Mouse (Mus musculus): ENCODE results near the gene Rps11. TPM values are rescaled to one million over a fixed set of nuclear protein-coding genes. Genes with fewer than 3 reads are reported as not detected.
"Not testable (repeated sequence)": the region's sequence is repeated elsewhere in the genome, so short reads cannot be mapped to it uniquely, and the experiment has no call there.

The Rps11 gene
- polyA plus RNA-seq, 1 experiment from 2014 or later = 960 TPM

DNA sequence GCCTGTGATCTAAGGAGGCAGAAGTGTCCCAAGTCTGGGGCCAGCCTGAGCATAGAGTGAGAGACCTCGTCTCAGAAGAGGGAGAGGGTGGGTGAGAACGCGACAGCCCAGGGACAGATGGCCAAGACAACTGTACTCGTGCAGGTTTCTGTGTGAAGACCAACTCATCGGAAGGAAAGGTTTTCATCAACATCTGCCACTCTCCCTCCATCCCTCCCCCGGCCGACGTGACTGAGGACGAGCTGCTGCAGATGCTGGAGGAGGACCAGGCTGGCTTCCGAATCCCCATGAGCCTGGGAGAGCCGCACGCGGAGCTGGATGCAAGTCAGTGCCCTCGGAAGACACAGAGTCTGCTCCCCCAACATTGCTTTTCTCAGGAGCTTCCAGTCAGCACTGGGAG is 33.2 kb upstream of the Rps11 start:
- no peak for ATAC-seq (ENCODE audit: low FRiP score, low TSS enrichment)
- Histone ChIP-seq H3K9me3 (ENCODE audit: control insufficient read depth, low read length) (no peaks in the 10 kb centered on the region), H3K27me3 (ENCODE audit: control insufficient read depth, insufficient read depth, low read length) (no peaks in the 10 kb centered on the region), H3K4me1 (ENCODE audit: control insufficient read depth, insufficient read depth, low read length) (peaks cover 18% of the 10 kb centered on the region), H3K27ac (replicated peaks; ENCODE audit: low read depth, low read length) (no peak overlapping the region), H3K4me3 (replicated peaks; ENCODE audit: low read depth, low read length) (no peak overlapping the region), H3K9ac (replicated peaks; ENCODE audit: low read length) (no peak overlapping the region), H3K4me2 (ENCODE audit: low read length) (no peak overlapping the region), H3K36me3 (ENCODE audit: control insufficient read depth, insufficient read depth, low read length) (peaks cover 33% of the 10 kb centered on the region; the same call in 1 of the 2 replicates)
- DNase-seq = no peak
- WGBS = 86% methylated on average over 14 of the region's 14 CpGs

DNA sequence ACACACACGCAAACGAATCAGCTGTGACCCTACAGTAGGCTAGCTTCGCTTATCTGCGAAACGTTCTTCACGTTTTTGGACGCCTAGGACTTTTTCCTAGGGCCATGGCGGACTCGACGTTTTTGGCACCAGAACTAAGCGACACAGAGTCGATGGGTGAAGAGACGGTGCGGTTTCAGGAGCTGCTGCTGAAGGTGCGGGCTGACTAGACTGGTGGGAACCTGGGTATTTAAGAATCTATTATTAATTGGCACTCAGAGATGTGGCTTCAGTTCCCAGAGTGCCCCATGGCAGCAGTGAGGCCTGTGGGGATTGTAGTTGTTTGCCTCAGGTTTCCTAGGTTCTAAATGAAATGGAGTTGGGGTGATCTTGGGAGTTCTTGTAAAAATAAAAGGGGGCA is 32.0 kb upstream of the Rps11 start:
- Histone ChIP-seq H3K9ac (replicated peaks; ENCODE audit: low read length) (no peak overlapping the region), H3K9me3 (ENCODE audit: control insufficient read depth, low read length) (no peaks in the 10 kb centered on the region), H3K4me2 (ENCODE audit: low read length) (no peak overlapping the region), H3K27me3 (ENCODE audit: control insufficient read depth, insufficient read depth, low read length) (no peaks in the 10 kb centered on the region), H3K4me1 (ENCODE audit: control insufficient read depth, insufficient read depth, low read length) (peaks cover 14% of the 10 kb centered on the region), H3K27ac (replicated peaks; ENCODE audit: low read depth, low read length) (no peak overlapping the region), H3K36me3 (ENCODE audit: control insufficient read depth, insufficient read depth, low read length) (peaks cover 33% of the 10 kb centered on the region; the same call in 1 of the 2 replicates), H3K4me3 (replicated peaks; ENCODE audit: low read depth, low read length) (no peak overlapping the region)
- WGBS = 95% methylated on average over 15 of the region's 15 CpGs
- DNase-seq (no peak), ATAC-seq (ENCODE audit: low FRiP score, low TSS enrichment) (no peak)

DNA sequence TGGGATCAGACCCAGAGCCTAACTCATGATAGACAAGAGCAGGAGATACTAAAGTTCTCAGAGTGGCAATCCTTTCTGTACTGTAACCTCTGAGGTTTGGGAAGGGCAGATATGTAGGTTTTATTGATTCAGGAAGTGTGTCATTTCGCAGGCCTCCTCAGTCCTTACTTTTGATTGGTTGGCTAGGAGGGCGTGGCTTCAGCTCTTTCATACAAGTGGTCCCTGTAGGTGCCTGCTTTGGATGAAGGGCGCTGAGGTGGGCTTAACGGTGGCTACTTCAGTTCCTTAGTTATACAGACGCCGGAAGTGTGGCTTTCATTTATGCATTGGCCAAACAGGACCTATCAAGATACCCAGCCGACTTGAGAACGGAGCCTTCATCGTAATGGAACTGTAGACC is 31.4 kb upstream of the Rps11 start:
- Histone ChIP-seq H3K9ac (replicated peaks; ENCODE audit: low read length) (no peak overlapping the region), H3K4me2 (ENCODE audit: low read length) (peak overlapping the region; percentile 91), H3K4me1 (ENCODE audit: control insufficient read depth, insufficient read depth, low read length) (peaks cover 14% of the 10 kb centered on the region), H3K4me3 (replicated peaks; ENCODE audit: low read depth, low read length) (no peak overlapping the region), H3K27me3 (ENCODE audit: control insufficient read depth, insufficient read depth, low read length) (no peaks in the 10 kb centered on the region), H3K27ac (replicated peaks; ENCODE audit: low read depth, low read length) (no peak overlapping the region), H3K36me3 (ENCODE audit: control insufficient read depth, insufficient read depth, low read length) (peaks cover 32% of the 10 kb centered on the region; the same call in 1 of the 2 replicates), H3K9me3 (ENCODE audit: control insufficient read depth, low read length) (no peaks in the 10 kb centered on the region)
- WGBS = 86% methylated on average over 9 of the region's 9 CpGs
- DNase-seq (no peak), ATAC-seq (ENCODE audit: low FRiP score, low TSS enrichment) (no peak)

DNA sequence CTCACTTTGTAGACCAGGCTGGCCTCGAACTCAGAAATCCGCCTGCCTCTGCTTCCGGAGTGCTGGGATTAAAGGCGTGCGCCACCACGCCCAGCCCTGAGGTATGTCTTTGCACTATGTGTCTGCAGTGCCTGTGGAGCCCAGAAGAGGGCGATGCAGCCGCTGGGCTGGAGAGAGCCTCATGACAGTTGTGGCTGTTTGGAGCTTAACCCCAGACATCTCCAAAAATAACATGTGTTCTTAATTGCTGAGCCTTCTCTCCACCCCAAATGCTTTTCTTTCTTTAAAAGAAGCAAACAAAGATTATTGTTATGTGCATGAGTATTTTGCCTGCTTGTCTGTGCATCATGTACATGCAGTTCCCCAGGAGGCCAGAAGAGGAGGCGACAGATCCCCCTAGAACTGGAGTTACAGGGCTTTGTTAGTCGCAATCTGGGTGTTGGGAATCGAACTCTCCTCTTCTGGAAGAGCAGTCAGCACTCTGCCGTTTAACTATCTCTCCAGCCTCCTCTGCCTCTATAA is 30.8 kb upstream of the Rps11 start:
- Histone ChIP-seq H3K27ac (replicated peaks; ENCODE audit: low read depth, low read length) (0 out of 2 replicates have a peak overlapping the region, but pooled peaks have one; percentile 95), H3K4me3 (replicated peaks; ENCODE audit: low read depth, low read length) (peak overlapping the region; percentile 63), H3K4me2 (ENCODE audit: low read length) (peak overlapping the region; percentile 91), H3K27me3 (ENCODE audit: control insufficient read depth, insufficient read depth, low read length) (no peaks in the 10 kb centered on the region), H3K9me3 (ENCODE audit: control insufficient read depth, low read length) (no peaks in the 10 kb centered on the region), H3K36me3 (ENCODE audit: control insufficient read depth, insufficient read depth, low read length) (peaks cover 26% of the 10 kb centered on the region; the same call in 1 of the 2 replicates), H3K9ac (replicated peaks; ENCODE audit: low read length) (0 out of 2 replicates have a peak overlapping the region, but pooled peaks have one; percentile 81), H3K4me1 (ENCODE audit: control insufficient read depth, insufficient read depth, low read length) (peaks cover 14% of the 10 kb centered on the region)
- DNase-seq (peak; percentile 56), ATAC-seq (ENCODE audit: low FRiP score, low TSS enrichment) (no peak)
- WGBS = 81% methylated on average over 12 of the region's 12 CpGs

DNA sequence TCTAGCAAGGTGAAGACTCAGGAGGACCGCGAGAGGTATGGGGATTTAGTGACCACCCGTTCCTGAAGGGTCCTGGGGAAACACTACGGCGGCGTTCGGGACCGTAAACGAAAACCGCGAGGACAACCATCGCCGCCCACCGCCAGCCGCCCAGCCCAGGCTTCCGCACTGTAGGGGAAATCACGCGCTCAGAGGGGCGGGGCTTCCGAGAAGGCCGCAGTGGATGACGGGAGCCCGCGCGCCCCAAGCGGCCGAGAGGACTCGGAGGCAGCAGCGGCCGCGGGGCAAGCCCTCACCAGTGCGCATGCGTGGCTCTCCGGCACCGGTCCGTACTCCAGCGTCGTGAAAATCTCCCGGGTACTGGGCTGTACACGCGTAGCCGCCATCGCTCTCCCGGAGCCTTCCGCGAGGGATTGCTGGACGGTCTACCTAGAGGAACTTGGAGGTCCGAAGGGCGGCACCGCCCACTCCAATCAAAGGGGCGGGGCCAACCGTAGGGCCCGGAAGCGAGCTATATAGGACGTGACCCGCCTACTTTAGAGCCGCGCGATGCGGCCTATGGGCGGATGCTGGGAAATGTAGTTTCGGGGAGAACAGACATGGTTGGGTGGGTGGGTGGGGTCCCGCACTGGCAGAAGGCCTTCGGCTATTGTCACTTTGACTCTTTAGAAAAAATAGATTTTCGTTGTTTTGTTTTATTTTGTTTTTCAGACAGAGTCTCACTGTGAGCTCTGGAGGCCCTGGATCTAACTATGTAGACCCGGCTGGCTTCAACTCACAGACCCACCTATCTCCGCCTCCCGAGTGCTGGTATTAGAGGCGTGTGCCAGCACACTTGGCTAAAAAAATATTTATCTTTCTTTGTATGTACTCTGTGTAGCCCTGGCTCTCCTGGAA is 30.1 kb upstream of the Rps11 start, which contains the start of the genes Pih1d1 and Aldh16a1:
TSS of gene Pih1d1 (plus strand) at position 208 of the 897 bp plus-strand sequence.
TSS of gene Aldh16a1 (minus strand) at position 489 of the 897 bp plus-strand sequence.
- Histone ChIP-seq H3K9ac (replicated peaks; ENCODE audit: low read length) (peak within 1 kb of the TSS; percentile 81), H3K9me3 (ENCODE audit: control insufficient read depth, low read length) (no peaks in the 10 kb centered on the region), H3K27ac (replicated peaks; ENCODE audit: low read depth, low read length) (peak within 1 kb of the TSS; percentile 95), H3K4me2 (ENCODE audit: low read length) (peak within 1 kb of the TSS; percentile 91), H3K4me1 (ENCODE audit: control insufficient read depth, insufficient read depth, low read length) (peaks cover 14% of the 10 kb centered on the region), H3K4me3 (replicated peaks; ENCODE audit: low read depth, low read length) (peak within 1 kb of the TSS; percentile 63), H3K36me3 (ENCODE audit: control insufficient read depth, insufficient read depth, low read length) (peaks cover 21% of the 10 kb centered on the region; the same call in 1 of the 2 replicates), H3K27me3 (ENCODE audit: control insufficient read depth, insufficient read depth, low read length) (no peaks in the 10 kb centered on the region)
- 5% methylated on average over 69 of the region's 69 CpGs for WGBS
- ATAC-seq (ENCODE audit: low FRiP score, low TSS enrichment) = peak; percentile 96
- peak; percentile 99 for DNase-seq

DNA sequence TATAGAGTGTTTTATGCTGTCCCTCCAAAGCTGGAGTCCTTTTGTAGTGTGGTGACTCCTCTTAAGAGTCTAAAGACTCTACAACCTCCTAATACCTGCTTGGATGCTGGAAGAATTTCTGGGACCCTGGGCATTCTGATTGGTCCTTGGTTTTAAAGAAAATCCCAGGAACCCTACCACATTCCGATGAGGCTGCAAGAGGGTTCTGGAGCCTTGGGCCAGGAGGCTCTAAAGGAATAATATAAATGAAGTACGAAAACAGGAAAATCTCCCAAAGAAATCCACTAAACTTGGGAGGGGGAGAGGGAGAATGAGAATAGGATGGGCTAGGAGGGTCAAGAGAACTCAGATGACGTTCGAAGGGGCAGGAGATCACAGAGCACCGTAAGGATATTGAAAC is 29.3 kb upstream of the Rps11 start:
- WGBS = 3% methylated on average over 5 of the region's 5 CpGs
- Histone ChIP-seq H3K36me3 (ENCODE audit: control insufficient read depth, insufficient read depth, low read length) (peaks cover 14% of the 10 kb centered on the region; the same call in 1 of the 2 replicates), H3K9me3 (ENCODE audit: control insufficient read depth, low read length) (no peaks in the 10 kb centered on the region), H3K4me2 (ENCODE audit: low read length) (peak overlapping the region; percentile 91), H3K27ac (replicated peaks; ENCODE audit: low read depth, low read length) (peak overlapping the region; percentile 95), H3K9ac (replicated peaks; ENCODE audit: low read length) (peak overlapping the region; percentile 81), H3K4me3 (replicated peaks; ENCODE audit: low read depth, low read length) (peak overlapping the region; percentile 63), H3K27me3 (ENCODE audit: control insufficient read depth, insufficient read depth, low read length) (no peaks in the 10 kb centered on the region), H3K4me1 (ENCODE audit: control insufficient read depth, insufficient read depth, low read length) (peaks cover 14% of the 10 kb centered on the region)
- no peak for DNase-seq
- ATAC-seq (ENCODE audit: low FRiP score, low TSS enrichment) = no peak

- H3K4me1 ChIP-seq (ENCODE audit: control insufficient read depth, insufficient read depth, low read length) = peaks cover 14% of the 10 kb centered on the region
- not testable (repeated sequence) for H3K4me3 ChIP-seq (replicated peaks; ENCODE audit: low read depth, low read length); H3K36me3 ChIP-seq (ENCODE audit: control insufficient read depth, insufficient read depth, low read length); H3K27me3 ChIP-seq (ENCODE audit: control insufficient read depth, insufficient read depth, low read length); DNase-seq; ATAC-seq (ENCODE audit: low FRiP score, low TSS enrichment); H3K27ac ChIP-seq (replicated peaks; ENCODE audit: low read depth, low read length); H3K9me3 ChIP-seq (ENCODE audit: control insufficient read depth, low read length); H3K9ac ChIP-seq (replicated peaks; ENCODE audit: low read length); H3K4me2 ChIP-seq (ENCODE audit: low read length)
- WGBS = 89% methylated on average over 2 of the region's 2 CpGs
These were observed 28.8 kb upstream of the Rps11 start for GRCm38 (mm10) chr7:45153052-45153451.

DNA sequence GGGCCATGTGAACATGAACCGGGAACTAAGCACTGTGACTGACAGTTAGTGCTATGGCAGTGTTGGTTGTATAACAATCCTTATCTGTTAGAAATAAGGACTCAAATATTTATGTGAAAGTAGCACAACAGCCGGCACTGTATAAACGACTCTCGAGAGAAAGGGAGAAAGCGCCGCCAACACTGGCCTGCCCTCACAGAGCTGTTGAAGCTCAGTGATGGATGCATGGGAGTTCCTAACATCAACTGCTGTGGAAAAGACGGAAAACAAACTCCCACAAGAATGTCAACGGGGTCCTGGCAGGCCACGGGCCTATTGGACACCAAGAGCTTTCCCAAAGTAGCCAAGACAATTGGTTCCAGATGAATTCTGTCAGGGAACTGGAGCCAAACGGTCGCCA is 27.1 kb upstream of the Rps11 start:
- no peak for ATAC-seq (ENCODE audit: low FRiP score, low TSS enrichment)
- WGBS = 74% methylated on average over 11 of the region's 11 CpGs
- no peak for DNase-seq
- Histone ChIP-seq H3K9ac (replicated peaks; ENCODE audit: low read length) (no peak overlapping the region), H3K27me3 (ENCODE audit: control insufficient read depth, insufficient read depth, low read length) (no peaks in the 10 kb centered on the region), H3K27ac (replicated peaks; ENCODE audit: low read depth, low read length) (no peak overlapping the region), H3K36me3 (ENCODE audit: control insufficient read depth, insufficient read depth, low read length) (peaks cover 1% of the 10 kb centered on the region; the same call in 1 of the 2 replicates), H3K4me3 (replicated peaks; ENCODE audit: low read depth, low read length) (no peak overlapping the region), H3K9me3 (ENCODE audit: control insufficient read depth, low read length) (no peaks in the 10 kb centered on the region), H3K4me2 (ENCODE audit: low read length) (no peak overlapping the region), H3K4me1 (ENCODE audit: control insufficient read depth, insufficient read depth, low read length) (peaks cover 14% of the 10 kb centered on the region)
